In genomic region chr16:7788209-7788608, GRCm38 (mm10) we compare ENCODE assay signal across 12 mouse cellular contexts.
DNase-seq lines count a peak whose midpoint lies in the region; ATAC-seq lines count a peak whose summit lies in the region.
"Had no signal": no experiment of that assay in that cellular context is flagged by ENCODE, and none has a peak within 500 bp of the region (broad histone marks: within the 10 kb centered on the region; RNA-seq: fewer than 3 reads in every experiment).

No protein-coding gene starts in this region.

- no peaks in the 10 kb centered on the region for H3K4me1 ChIP-seq in midbrain, embryonic 14.5 days (ENCODE audit: control insufficient read depth, insufficient read depth, low read length)
- no peaks in the 10 kb centered on the region for H3K4me1 ChIP-seq in midbrain, embryonic 11.5 days (ENCODE audit: control insufficient read depth, insufficient read depth, low read length)

- whole genome bisulfite sequencing in midbrain, embryonic 14.5 days, result 56% methylated on average over 2 of the region's 2 CpGs
- WGBS in midbrain, embryonic 11.5 days, result 75% methylated on average over 2 of the region's 2 CpGs

- no peaks in the 10 kb centered on the region for H3K36me3 ChIP-seq in midbrain, embryonic 14.5 days (ENCODE audit: control insufficient read depth, insufficient read depth, low read length)
- no peaks in the 10 kb centered on the region for H3K36me3 ChIP-seq in midbrain, embryonic 11.5 days (ENCODE audit: control insufficient read depth, insufficient read depth, low read length)

- H3K9me3 ChIP-seq in midbrain, embryonic 14.5 days (ENCODE audit: control insufficient read depth, low read length), result no peaks in the 10 kb centered on the region
- H3K9me3 ChIP-seq in midbrain, embryonic 11.5 days (ENCODE audit: control insufficient read depth, low read length), result no peaks in the 10 kb centered on the region

- no peak overlapping the region for H3K9ac ChIP-seq in midbrain, embryonic 14.5 days (replicated peaks; ENCODE audit: low read length)
- H3K9ac ChIP-seq in midbrain, embryonic 11.5 days (ENCODE audit: low read length), result no peak overlapping the region
- H3K9ac ChIP-seq: liver, postnatal 0 days had no signal

- H3K4me2 ChIP-seq in midbrain, embryonic 14.5 days (ENCODE audit: low read length), result no peak overlapping the region
- no peak overlapping the region for H3K4me2 ChIP-seq in midbrain, embryonic 11.5 days

- no peak overlapping the region for H3K27ac ChIP-seq in midbrain, embryonic 14.5 days (replicated peaks; ENCODE audit: low read depth, low read length)
- no peak overlapping the region for H3K27ac ChIP-seq in midbrain, embryonic 11.5 days (ENCODE audit: low read depth, low read length)
- H3K27ac ChIP-seq: left cerebral cortex, adult 2 months had no signal

- no peak for ATAC-seq in midbrain, embryonic 14.5 days (ENCODE audit: low FRiP score, low TSS enrichment)
- ATAC-seq in midbrain, embryonic 11.5 days (ENCODE audit: low FRiP score), result no peak
- no peak for ATAC-seq in megakaryocyte, adult 5-6 weeks (ENCODE audit: poor library complexity, severe bottlenecking)
- ATAC-seq: liver, postnatal 0 days had no signal

- H3K27me3 ChIP-seq in midbrain, embryonic 14.5 days (ENCODE audit: control insufficient read depth, insufficient read depth, low read length), result no peaks in the 10 kb centered on the region
- no peaks in the 10 kb centered on the region for H3K27me3 ChIP-seq in midbrain, embryonic 11.5 days (ENCODE audit: control insufficient read depth, insufficient read depth, low read length)
- H3K27me3 ChIP-seq: CH12.LX had no signal

- DNase-seq in midbrain, embryonic 14.5 days, result peak; percentile 49
- no peak for DNase-seq in midbrain, embryonic 11.5 days (ENCODE audit: low spot score, missing footprints)
- DNase-seq in cerebellum, postnatal 36 days, result peak; percentile 53 to 62
- peak; percentile 36 for DNase-seq in layer of hippocampus, adult 9-10 months (ENCODE audit: low spot score)
- DNase-seq in right cerebral cortex, postnatal 10 days (ENCODE audit: low spot score in 2 of 2), result peak; percentile 75 to 89
- no peak for DNase-seq in kidney, postnatal 10 days
- DNase-seq in embryo, embryonic 10.5 days (ENCODE audit: low spot score), result no peak
- DNase-seq: liver, postnatal 0 days had no signal

- no peak overlapping the region for H3K4me3 ChIP-seq in midbrain, embryonic 14.5 days (replicated peaks; ENCODE audit: low read depth, low read length)
- H3K4me3 ChIP-seq in midbrain, embryonic 11.5 days (ENCODE audit: low read depth, low read length), result no peak overlapping the region
- H3K4me3 ChIP-seq: erythroblast, embryonic 14.5 days; left cerebral cortex, adult 2 months had no signal

Comparison
In these comparisons a context has a peak if more than half of its experiments do, and no peak if none do; other contexts are left out.
1. DNase-seq: peak in midbrain, embryonic 14.5 days (single experiment), cerebellum, postnatal 36 days (2 of 2), layer of hippocampus, adult 9-10 months (single experiment) and right cerebral cortex, postnatal 10 days (2 of 2); none in midbrain, embryonic 11.5 days (single experiment), kidney, postnatal 10 days (single experiment) and embryo, embryonic 10.5 days (single experiment).